Mouse (Mus musculus) cortical plate, adult 2 months (tissue): ENCODE data around the gene Tnrc6b. TPM values are rescaled to one million over a fixed set of nuclear protein-coding genes. Genes with fewer than 3 reads are reported as not detected.

Experiments
- H3K27ac ChIP-seq: fragments of 200-500 bp; 2 replicates; pipeline ENCODE4 v1.5.1; 2012; ENCODE audit warnings: low read length, control low read depth, inconsistent platforms; ENCODE audit not compliant: insufficient read depth
- H3K4me1 ChIP-seq: fragments of 200-500 bp; 2 replicates; pipeline ENCODE4 v1.6.1; 2011; ENCODE audit warnings: low read length; ENCODE audit not compliant: control insufficient read depth, insufficient read depth
- H3K4me3 ChIP-seq: fragments of 200-500 bp; 2 replicates; pipeline ENCODE4 v1.5.1; 2011; ENCODE audit warnings: mild to moderate bottlenecking, low read length, control low read depth; ENCODE audit not compliant: insufficient read depth
- CTCF ChIP-seq: fragments of 200-500 bp; IDR thresholded peaks from 2 replicates; pipeline ENCODE4 v1.5.1; 2011; ENCODE audit warnings: mild to moderate bottlenecking, control low read depth, low read length; ENCODE audit not compliant: insufficient read depth; ENCODE audit errors: extremely low read depth
- POLR2A ChIP-seq: fragments of 200-500 bp; IDR thresholded peaks from 2 replicates; pipeline ENCODE4 v1.6.1; 2011; ENCODE audit warnings: mild to moderate bottlenecking, low read length, control low read depth; ENCODE audit not compliant: insufficient read depth; ENCODE audit errors: extremely low read depth
- polyA plus RNA-seq: library from polyadenylated mRNA; depleted of rRNA; stranded (reverse); fragments of >200 nt; gene quantifications from 2 replicates; pipeline ENCODE4 v1.2.3, GENCODE M21; 2012

The Tnrc6b gene
- polyA plus RNA-seq, 1 experiment: 44.2 TPM

GRCm38 (mm10) chr15:80702910-80703309, 8.2 kb upstream of the Tnrc6b start:
- TF ChIP-seq CTCF (no peak), POLR2A (no peak)
- Histone ChIP-seq H3K4me1 (peaks cover 6% of the 10 kb centered on the region), H3K4me3 (no peak overlapping the region), H3K27ac (no peak overlapping the region)

GRCm38 (mm10) chr15:80703495-80703894, 7.6 kb upstream of the Tnrc6b start:
- H3K27ac ChIP-seq: no peak overlapping the region
- TF ChIP-seq CTCF (no peak), POLR2A (no peak)

GRCm38 (mm10) chr15:80704267-80704666, 6.8 kb upstream of the Tnrc6b start:
- H3K27ac ChIP-seq: no peak overlapping the region

More at GRCm38 (mm10) chr15:80703495-80703894, 7.6 kb upstream of the Tnrc6b start:
- Histone ChIP-seq H3K4me1 (peaks cover 6% of the 10 kb centered on the region), H3K4me3 (no peak overlapping the region)

GRCm38 (mm10) chr15:80705828-80706549, 5.1 kb upstream of the Tnrc6b start:
- H3K4me3 ChIP-seq: peak overlapping the region; percentile 10; the same call in 1 of the 2 replicates
- no peak overlapping the region for H3K27ac ChIP-seq
- peaks cover 6% of the 10 kb centered on the region for H3K4me1 ChIP-seq
- TF ChIP-seq POLR2A: no peak
- TF ChIP-seq CTCF: peak; percentile 81

More at GRCm38 (mm10) chr15:80704267-80704666, 6.8 kb upstream of the Tnrc6b start:
- Histone ChIP-seq H3K4me1 (peaks cover 6% of the 10 kb centered on the region), H3K4me3 (no peak overlapping the region)
- TF ChIP-seq CTCF (peak; percentile 97), POLR2A (no peak)

- 0 out of 2 replicates have a peak overlapping the region, but pooled peaks have one; percentile 10 for H3K4me3 ChIP-seq
- TF ChIP-seq CTCF (no peak), POLR2A (no peak)
- no peak overlapping the region for H3K27ac ChIP-seq
- H3K4me1 ChIP-seq: peaks cover 6% of the 10 kb centered on the region
Measured at GRCm38 (mm10) chr15:80706596-80706995, 4.5 kb upstream of the Tnrc6b start.

- Histone ChIP-seq H3K4me1 (peaks cover 6% of the 10 kb centered on the region), H3K27ac (no peak overlapping the region), H3K4me3 (no peak overlapping the region)
- TF ChIP-seq CTCF (no peak), POLR2A (no peak)
Measured at GRCm38 (mm10) chr15:80707088-80707487, 4.0 kb upstream of the Tnrc6b start.

- H3K27ac ChIP-seq: no peak overlapping the region
- H3K4me1 ChIP-seq: peaks cover 4% of the 10 kb centered on the region
- H3K4me3 ChIP-seq: no peak overlapping the region
- TF ChIP-seq POLR2A (no peak), CTCF (no peak)
Measured at GRCm38 (mm10) chr15:80709593-80709992, 1.5 kb upstream of the Tnrc6b start.

- H3K4me3 ChIP-seq: peak overlapping the region; percentile 44; the same call in 1 of the 2 replicates
- H3K4me1 ChIP-seq: peaks cover 4% of the 10 kb centered on the region
- no peak overlapping the region for H3K27ac ChIP-seq
- TF ChIP-seq POLR2A (no peak), CTCF (no peak)
Measured at GRCm38 (mm10) chr15:80710257-80710607, 881 bp upstream of the Tnrc6b start.

GRCm38 (mm10) chr15:80711401-80712151, 463 bp downstream of the Tnrc6b start:
- Histone ChIP-seq H3K4me1 (peaks cover 4% of the 10 kb centered on the region), H3K4me3 (peak overlapping the region; percentile 44), H3K27ac (peak overlapping the region; percentile 98)
- TF ChIP-seq POLR2A (0 out of 2 replicates have a peak, but pooled peaks have one; percentile 13), CTCF (no peak)

- no peak for TF ChIP-seq POLR2A
- no peak for TF ChIP-seq CTCF
- Histone ChIP-seq H3K27ac (no peak overlapping the region), H3K4me1 (peaks cover 2% of the 10 kb centered on the region; the same call in 1 of the 2 replicates), H3K4me3 (no peak overlapping the region)
Measured at GRCm38 (mm10) chr15:80714299-80714698, 3.2 kb downstream of the Tnrc6b start.
